Mouse (Mus musculus): Measurements from ENCODE around the gene Kti12. TPM values are rescaled to one million over a fixed set of nuclear protein-coding genes. Genes with fewer than 3 reads are reported as not detected.
A peak's percentile ranks its signal among the peaks of the same experiment; 100 is the strongest.

The Kti12 gene
- polyA plus RNA-seq, 1 experiment from 2014 or later: 60.9 TPM

GRCm38 (mm10) chr4:108830698-108831097 lies 16.9 kb upstream of the Kti12 start:
- H3K36me3 ChIP-seq (ENCODE audit: control insufficient read depth, insufficient read depth, low read length): peaks cover 10% of the 10 kb centered on the region; the same call in 1 of the 2 replicates
- H3K4me1 ChIP-seq (ENCODE audit: control insufficient read depth, insufficient read depth, low read length): peaks cover 8% of the 10 kb centered on the region
- H3K9me3 ChIP-seq (ENCODE audit: control insufficient read depth, low read length): no peaks in the 10 kb centered on the region
- H3K4me3 ChIP-seq (ENCODE audit: low read depth, low read length): no peak overlapping the region
- no peak overlapping the region for H3K4me2 ChIP-seq (ENCODE audit: low read depth, severe bottlenecking)
- WGBS: 98% methylated on average over 1 of the region's 1 CpGs
- no peaks in the 10 kb centered on the region for H3K27me3 ChIP-seq (ENCODE audit: control insufficient read depth, insufficient read depth, low read length)
- no peak overlapping the region for H3K9ac ChIP-seq (ENCODE audit: low read length)
- H3K27ac ChIP-seq (replicated peaks; ENCODE audit: low read depth, low read length): no peak overlapping the region
- ATAC-seq (ENCODE audit: insufficient number of reproducible peaks, low FRiP score, low TSS enrichment, low read depth): no peak
- DNase-seq (ENCODE audit: low spot score): no peak

GRCm38 (mm10) chr4:108832916-108833827 lies 14.4 kb upstream of the Kti12 start, which contains the start of gene Btf3l4:
Gene Btf3l4, minus strand, starts transcription at chr4:108833614.
- under 1% methylated on average over 71 of the region's 73 CpGs for WGBS
- DNase-seq (ENCODE audit: low spot score): peak; percentile 97
- H3K4me2 ChIP-seq (ENCODE audit: low read depth, severe bottlenecking): peak within 1 kb of the TSS; percentile 85
- H3K4me3 ChIP-seq (ENCODE audit: low read depth, low read length): peak within 1 kb of the TSS; percentile 95
- H3K27me3 ChIP-seq (ENCODE audit: control insufficient read depth, insufficient read depth, low read length): no peaks in the 10 kb centered on the region
- peak; percentile 94 for ATAC-seq (ENCODE audit: insufficient number of reproducible peaks, low FRiP score, low TSS enrichment, low read depth)
- H3K9ac ChIP-seq (ENCODE audit: low read length): peak within 1 kb of the TSS; percentile 94
- H3K27ac ChIP-seq (replicated peaks; ENCODE audit: low read depth, low read length): peak within 1 kb of the TSS; percentile 98
- H3K4me1 ChIP-seq (ENCODE audit: control insufficient read depth, insufficient read depth, low read length): peaks cover 8% of the 10 kb centered on the region
- H3K36me3 ChIP-seq (ENCODE audit: control insufficient read depth, insufficient read depth, low read length): peaks cover 7% of the 10 kb centered on the region; the same call in 1 of the 2 replicates
- no peaks in the 10 kb centered on the region for H3K9me3 ChIP-seq (ENCODE audit: control insufficient read depth, low read length)

DNA sequence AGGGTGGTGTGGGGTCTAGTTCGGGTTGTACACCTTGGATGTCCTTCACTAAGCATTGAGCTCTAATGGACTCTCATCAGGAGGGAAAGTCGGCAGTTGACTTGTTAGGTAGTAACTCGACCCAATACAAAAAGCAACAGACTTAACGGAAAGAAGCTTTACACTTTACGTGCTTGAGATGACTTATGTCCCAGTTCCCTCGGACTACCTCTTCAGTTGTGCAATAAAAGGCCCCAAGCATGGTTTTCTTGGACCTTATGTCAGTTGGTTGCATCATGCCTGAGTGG lies 13.8 kb upstream of the Kti12 start:
- peak overlapping the region; percentile 85 for H3K4me2 ChIP-seq (ENCODE audit: low read depth, severe bottlenecking)
- H3K9ac ChIP-seq (ENCODE audit: low read length): peak overlapping the region; percentile 94
- no peaks in the 10 kb centered on the region for H3K27me3 ChIP-seq (ENCODE audit: control insufficient read depth, insufficient read depth, low read length)
- no peak for DNase-seq (ENCODE audit: low spot score)
- peaks cover 8% of the 10 kb centered on the region for H3K4me1 ChIP-seq (ENCODE audit: control insufficient read depth, insufficient read depth, low read length)
- ATAC-seq (ENCODE audit: insufficient number of reproducible peaks, low FRiP score, low TSS enrichment, low read depth): no peak
- peak overlapping the region; percentile 95 for H3K4me3 ChIP-seq (ENCODE audit: low read depth, low read length)
- H3K36me3 ChIP-seq (ENCODE audit: control insufficient read depth, insufficient read depth, low read length): peaks cover 6% of the 10 kb centered on the region; the same call in 1 of the 2 replicates
- no peaks in the 10 kb centered on the region for H3K9me3 ChIP-seq (ENCODE audit: control insufficient read depth, low read length)
- 0% methylated on average over 6 of the region's 6 CpGs for WGBS
- H3K27ac ChIP-seq (replicated peaks; ENCODE audit: low read depth, low read length): peak overlapping the region; percentile 98

DNA sequence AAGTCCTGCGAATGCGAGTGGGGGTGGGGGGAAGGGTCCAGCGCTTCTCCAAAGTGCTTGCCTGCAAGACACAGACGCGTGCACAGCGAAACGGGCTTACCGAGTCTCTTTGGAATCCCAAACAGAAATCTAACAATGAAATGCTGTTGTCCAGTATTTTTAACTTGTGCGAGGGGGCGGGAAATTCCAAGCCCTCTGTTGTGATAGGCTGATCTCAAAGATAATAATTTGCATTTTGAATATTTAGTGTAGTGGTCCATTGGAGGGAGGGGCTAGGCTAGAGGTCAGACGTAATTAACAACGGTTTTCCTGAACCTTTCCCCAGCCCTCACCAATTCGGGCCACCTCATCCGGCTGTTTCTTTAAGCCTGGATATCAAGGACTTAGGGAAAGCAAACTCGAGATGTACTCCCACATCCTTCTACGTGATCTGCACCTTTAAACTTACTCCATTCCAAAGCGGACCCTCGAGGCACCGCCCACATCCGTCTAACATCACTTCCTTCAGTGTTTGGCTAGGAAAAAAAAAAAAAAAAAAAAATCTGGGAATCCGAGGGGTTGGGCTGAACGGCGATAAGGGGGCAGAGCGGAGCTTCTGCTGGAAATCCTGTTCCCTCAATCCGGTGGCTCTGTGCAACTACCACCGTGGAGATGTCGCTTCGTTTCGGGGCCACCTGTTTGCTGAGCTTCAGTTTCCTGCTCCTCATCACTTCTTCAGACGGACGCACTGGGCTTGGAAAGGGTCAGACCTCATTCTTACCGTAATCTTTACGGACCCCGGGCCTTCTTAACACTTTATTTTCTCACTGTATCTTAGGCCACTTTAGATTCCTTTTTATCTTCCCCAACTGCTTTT lies 13.2 kb upstream of the Kti12 start, which contains the start of gene Txndc12:
Txndc12 (plus strand) TSS at position 487 of the 856 bp plus-strand sequence.
- H3K4me2 ChIP-seq (ENCODE audit: low read depth, severe bottlenecking): peak within 1 kb of the TSS; percentile 85
- 0% methylated on average over 34 of the region's 34 CpGs for WGBS
- no peaks in the 10 kb centered on the region for H3K9me3 ChIP-seq (ENCODE audit: control insufficient read depth, low read length)
- no peaks in the 10 kb centered on the region for H3K27me3 ChIP-seq (ENCODE audit: control insufficient read depth, insufficient read depth, low read length)
- H3K9ac ChIP-seq (ENCODE audit: low read length): peak within 1 kb of the TSS; percentile 94
- DNase-seq (ENCODE audit: low spot score) (peak; percentile 90), ATAC-seq (ENCODE audit: insufficient number of reproducible peaks, low FRiP score, low TSS enrichment, low read depth) (peak; percentile 84)
- peaks cover 6% of the 10 kb centered on the region; the same call in 1 of the 2 replicates for H3K36me3 ChIP-seq (ENCODE audit: control insufficient read depth, insufficient read depth, low read length)
- H3K4me1 ChIP-seq (ENCODE audit: control insufficient read depth, insufficient read depth, low read length): peaks cover 8% of the 10 kb centered on the region
- H3K27ac ChIP-seq (replicated peaks; ENCODE audit: low read depth, low read length): peak within 1 kb of the TSS; percentile 98
- peak within 1 kb of the TSS; percentile 95 for H3K4me3 ChIP-seq (ENCODE audit: low read depth, low read length)

DNA sequence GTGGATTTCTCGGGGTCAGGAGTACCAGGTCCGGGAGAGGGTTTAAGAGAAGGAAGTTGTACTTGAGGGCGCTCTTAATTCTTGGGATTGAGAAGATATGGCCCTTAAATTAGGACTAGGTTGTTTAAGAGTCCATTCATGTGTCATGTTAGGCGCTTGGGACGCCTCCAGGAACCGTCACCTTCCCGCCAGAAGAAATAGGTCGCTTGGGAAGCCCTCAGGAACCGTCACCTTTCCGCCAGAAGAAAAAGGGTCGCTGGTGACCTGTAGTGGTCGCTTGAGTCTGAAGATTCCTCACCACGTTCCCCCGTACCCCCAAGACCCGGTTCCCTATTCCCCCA lies 12.6 kb upstream of the Kti12 start:
- Histone ChIP-seq H3K27me3 (ENCODE audit: control insufficient read depth, insufficient read depth, low read length) (no peaks in the 10 kb centered on the region), H3K4me2 (ENCODE audit: low read depth, severe bottlenecking) (peak overlapping the region; percentile 85), H3K9ac (ENCODE audit: low read length) (peak overlapping the region; percentile 94), H3K4me3 (ENCODE audit: low read depth, low read length) (peak overlapping the region; percentile 95), H3K27ac (replicated peaks; ENCODE audit: low read depth, low read length) (peak overlapping the region; percentile 98), H3K4me1 (ENCODE audit: control insufficient read depth, insufficient read depth, low read length) (peaks cover 8% of the 10 kb centered on the region), H3K36me3 (ENCODE audit: control insufficient read depth, insufficient read depth, low read length) (peaks cover 5% of the 10 kb centered on the region; the same call in 1 of the 2 replicates), H3K9me3 (ENCODE audit: control insufficient read depth, low read length) (no peaks in the 10 kb centered on the region)
- DNase-seq (ENCODE audit: low spot score): peak; percentile 36
- WGBS: under 1% methylated on average over 15 of the region's 15 CpGs
- ATAC-seq (ENCODE audit: insufficient number of reproducible peaks, low FRiP score, low TSS enrichment, low read depth): no peak

- H3K9me3 ChIP-seq (ENCODE audit: control insufficient read depth, low read length): no peaks in the 10 kb centered on the region
- no peak overlapping the region for H3K27ac ChIP-seq (replicated peaks; ENCODE audit: low read depth, low read length)
- no peaks in the 10 kb centered on the region; the same call in 1 of the 2 replicates for H3K36me3 ChIP-seq (ENCODE audit: control insufficient read depth, insufficient read depth, low read length)
- H3K4me3 ChIP-seq (ENCODE audit: low read depth, low read length): peak overlapping the region; percentile 95
- DNase-seq (ENCODE audit: low spot score): no peak
- peak overlapping the region; percentile 94 for H3K9ac ChIP-seq (ENCODE audit: low read length)
- no peak for ATAC-seq (ENCODE audit: insufficient number of reproducible peaks, low FRiP score, low TSS enrichment, low read depth)
- H3K4me2 ChIP-seq (ENCODE audit: low read depth, severe bottlenecking): peak overlapping the region; percentile 85
- WGBS: 67% methylated on average over 3 of the region's 3 CpGs
- H3K27me3 ChIP-seq (ENCODE audit: control insufficient read depth, insufficient read depth, low read length): no peaks in the 10 kb centered on the region
- peaks cover 8% of the 10 kb centered on the region for H3K4me1 ChIP-seq (ENCODE audit: control insufficient read depth, insufficient read depth, low read length)
Measured at GRCm38 (mm10) chr4:108835496-108835895, 12.1 kb upstream of the Kti12 start.

DNA sequence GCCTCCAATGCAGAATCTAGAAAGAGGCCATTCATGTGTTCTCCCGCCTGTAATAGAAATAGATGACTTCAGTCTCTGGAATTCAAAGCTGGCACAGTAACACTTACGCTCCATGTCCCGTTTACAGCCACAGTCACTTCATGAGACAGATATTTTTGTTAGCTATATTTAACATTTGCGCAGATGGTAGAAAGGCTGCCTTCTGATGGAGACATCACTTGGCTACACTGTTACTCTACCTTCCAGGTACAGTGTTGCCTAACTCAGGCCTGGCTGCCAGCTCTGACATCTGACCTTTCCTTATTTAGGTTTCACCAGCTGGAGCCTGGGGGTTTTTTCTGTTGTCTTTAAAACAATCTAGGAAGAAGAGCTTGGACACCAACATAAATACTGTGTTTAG lies 9.6 kb upstream of the Kti12 start:
- DNase-seq (ENCODE audit: low spot score) (no peak), ATAC-seq (ENCODE audit: insufficient number of reproducible peaks, low FRiP score, low TSS enrichment, low read depth) (no peak)
- no peaks in the 10 kb centered on the region for H3K9me3 ChIP-seq (ENCODE audit: control insufficient read depth, low read length)
- H3K27me3 ChIP-seq (ENCODE audit: control insufficient read depth, insufficient read depth, low read length): no peaks in the 10 kb centered on the region
- no peak overlapping the region for H3K27ac ChIP-seq (replicated peaks; ENCODE audit: low read depth, low read length)
- H3K4me1 ChIP-seq (ENCODE audit: control insufficient read depth, insufficient read depth, low read length): peaks cover 4% of the 10 kb centered on the region; the same call in 1 of the 2 replicates
- H3K9ac ChIP-seq (ENCODE audit: low read length): no peak overlapping the region
- 89% methylated on average over 4 of the region's 4 CpGs for WGBS
- no peak overlapping the region for H3K4me2 ChIP-seq (ENCODE audit: low read depth, severe bottlenecking)
- H3K4me3 ChIP-seq (ENCODE audit: low read depth, low read length): no peak overlapping the region
- no peaks in the 10 kb centered on the region; the same call in 1 of the 2 replicates for H3K36me3 ChIP-seq (ENCODE audit: control insufficient read depth, insufficient read depth, low read length)

- H3K36me3 ChIP-seq (ENCODE audit: control insufficient read depth, insufficient read depth, low read length): no peaks in the 10 kb centered on the region; the same call in 1 of the 2 replicates
- no peak for ATAC-seq (ENCODE audit: insufficient number of reproducible peaks, low FRiP score, low TSS enrichment, low read depth)
- no peak overlapping the region for H3K9ac ChIP-seq (ENCODE audit: low read length)
- H3K4me2 ChIP-seq (ENCODE audit: low read depth, severe bottlenecking): no peak overlapping the region
- no peak for DNase-seq (ENCODE audit: low spot score)
- no peaks in the 10 kb centered on the region for H3K4me1 ChIP-seq (ENCODE audit: control insufficient read depth, insufficient read depth, low read length)
- no peak overlapping the region for H3K4me3 ChIP-seq (ENCODE audit: low read depth, low read length)
- H3K27me3 ChIP-seq (ENCODE audit: control insufficient read depth, insufficient read depth, low read length): no peaks in the 10 kb centered on the region
- H3K9me3 ChIP-seq (ENCODE audit: control insufficient read depth, low read length): no peaks in the 10 kb centered on the region
- 89% methylated on average over 7 of the region's 7 CpGs for WGBS
- no peak overlapping the region for H3K27ac ChIP-seq (replicated peaks; ENCODE audit: low read depth, low read length)
Measured at GRCm38 (mm10) chr4:108841920-108842578, 5.5 kb upstream of the Kti12 start.
